Mouse (Mus musculus): ENCODE data around the gene Exosc5. TPM values are rescaled to one million over a fixed set of nuclear protein-coding genes. Genes with fewer than 3 reads are reported as not detected.

Gene Exosc5
- polyA plus RNA-seq, 1 experiment, result 42.3 TPM

DNA sequence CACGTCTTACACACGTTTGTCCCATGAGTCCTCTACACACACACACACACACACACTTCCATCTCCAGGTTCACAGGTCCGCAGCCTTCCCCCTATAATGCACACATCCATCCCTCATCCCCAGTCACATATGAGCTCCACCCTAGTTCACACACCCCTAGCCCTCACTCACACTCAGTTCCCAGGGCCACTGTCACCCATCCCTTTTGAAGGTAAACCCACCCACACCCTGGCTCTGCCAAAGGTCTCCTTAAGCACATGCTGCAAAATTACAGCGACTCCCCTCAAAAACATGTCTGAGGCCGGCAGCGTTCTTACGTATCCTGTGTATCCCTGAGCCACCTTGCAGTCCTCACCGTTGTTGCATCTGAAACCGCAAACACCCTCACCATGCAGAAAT, 15.3 kb downstream of the Exosc5 start:
- TF ChIP-seq POLR2A (IDR thresholded peaks at IDR 0.05; ENCODE audit: borderline replicate concordance, insufficient read depth, low read length) (no peak), CTCF (IDR thresholded peaks at IDR 0.05; ENCODE audit: borderline replicate concordance, insufficient read depth, low read depth, low read length) (no peak)
- H3K27me3 ChIP-seq (ENCODE audit: control insufficient read depth, insufficient read depth, low read length), result no peaks in the 10 kb centered on the region; the same call in 1 of the 2 replicates
- WGBS, result 26% methylated on average over 9 of the region's 9 CpGs
- no peak for DNase-seq
- H3K27ac ChIP-seq (ENCODE audit: insufficient read depth, low read length), result no peak overlapping the region
- H3K4me1 ChIP-seq (ENCODE audit: control insufficient read depth, insufficient read depth, low read length), result peaks cover 15% of the 10 kb centered on the region; the same call in 1 of the 2 replicates
- peak overlapping the region; percentile 18 for H3K4me3 ChIP-seq (replicated peaks; ENCODE audit: insufficient read depth, low read depth, low read length)

DNA sequence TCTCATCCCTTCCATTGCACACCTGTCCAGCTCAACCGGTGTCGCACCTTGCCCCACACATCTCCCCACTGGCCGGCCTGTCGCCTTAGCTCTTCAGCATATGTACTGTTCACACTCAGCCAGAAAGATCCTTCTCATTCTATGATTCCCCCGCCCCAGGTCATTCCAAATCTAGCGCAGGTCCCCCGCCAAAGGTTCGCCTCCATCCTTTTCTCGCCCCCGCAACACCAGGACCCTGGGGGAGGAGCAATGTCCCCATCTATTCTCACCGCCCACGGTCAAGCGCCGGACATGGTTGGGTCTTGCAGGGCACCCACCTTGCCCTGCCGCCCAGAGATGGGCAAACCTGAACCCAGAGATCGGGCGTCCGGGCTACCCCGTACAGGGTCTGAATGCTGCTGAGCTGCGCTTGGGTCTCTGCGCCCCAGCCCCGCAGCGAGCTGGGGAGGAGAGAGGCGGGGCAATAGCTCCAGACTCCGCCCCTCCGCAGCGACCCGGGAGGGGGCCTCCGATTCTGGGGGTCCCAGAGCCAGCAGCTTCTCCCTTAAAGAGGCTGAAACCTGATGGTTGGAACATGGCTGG, 15.8 kb downstream of the Exosc5 start, which contains the start of gene Tmem91:
Gene Tmem91, minus strand, starts transcription at position 448 of the 582 bp plus-strand sequence.
- H3K27me3 ChIP-seq (ENCODE audit: control insufficient read depth, insufficient read depth, low read length), result no peaks in the 10 kb centered on the region; the same call in 1 of the 2 replicates
- peak in 1 of 2 experiments; percentile 31 for DNase-seq
- H3K4me3 ChIP-seq (replicated peaks; ENCODE audit: insufficient read depth, low read depth, low read length), result peak within 1 kb of the TSS; percentile 18
- H3K4me1 ChIP-seq (ENCODE audit: control insufficient read depth, insufficient read depth, low read length), result peaks cover 15% of the 10 kb centered on the region; the same call in 1 of the 2 replicates
- 2% methylated on average over 29 of the region's 29 CpGs for WGBS
- TF ChIP-seq POLR2A (IDR thresholded peaks at IDR 0.05; ENCODE audit: borderline replicate concordance, insufficient read depth, low read length), result no peak
- no peak within 1 kb of the TSS for H3K27ac ChIP-seq (ENCODE audit: insufficient read depth, low read length)

DNA sequence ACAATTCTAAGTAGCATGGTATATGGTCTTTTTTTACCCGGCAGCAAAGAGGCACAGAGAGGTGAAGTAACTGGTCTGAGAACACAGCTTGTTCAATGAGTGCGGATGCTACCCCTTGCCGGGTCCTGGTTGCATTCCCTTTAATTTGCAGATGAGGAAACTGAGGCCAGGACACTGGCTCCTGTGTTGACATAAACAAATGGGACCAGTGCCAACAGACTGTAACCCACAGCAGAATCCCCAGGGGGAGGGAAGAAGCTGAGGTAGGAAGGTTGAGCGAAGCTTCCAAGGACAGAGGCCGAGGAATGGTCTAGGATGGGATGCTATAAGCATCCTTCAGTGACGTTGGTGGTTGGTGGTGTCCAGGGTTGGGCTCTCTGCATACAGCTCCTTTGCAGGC, 16.4 kb downstream of the Exosc5 start:
- DNase-seq, result peak in 1 of 2 experiments; percentile 22
- no peak overlapping the region for H3K4me3 ChIP-seq (replicated peaks; ENCODE audit: insufficient read depth, low read depth, low read length)
- H3K27me3 ChIP-seq (ENCODE audit: control insufficient read depth, insufficient read depth, low read length), result no peaks in the 10 kb centered on the region; the same call in 1 of the 2 replicates
- peaks cover 15% of the 10 kb centered on the region; the same call in 1 of the 2 replicates for H3K4me1 ChIP-seq (ENCODE audit: control insufficient read depth, insufficient read depth, low read length)
- H3K27ac ChIP-seq (ENCODE audit: insufficient read depth, low read length), result no peak overlapping the region
- 30% methylated on average over 6 of the region's 6 CpGs for WGBS
- no peak for TF ChIP-seq POLR2A (IDR thresholded peaks at IDR 0.05; ENCODE audit: borderline replicate concordance, insufficient read depth, low read length)
- no peak for TF ChIP-seq CTCF (IDR thresholded peaks at IDR 0.05; ENCODE audit: borderline replicate concordance, insufficient read depth, low read depth, low read length)

DNA sequence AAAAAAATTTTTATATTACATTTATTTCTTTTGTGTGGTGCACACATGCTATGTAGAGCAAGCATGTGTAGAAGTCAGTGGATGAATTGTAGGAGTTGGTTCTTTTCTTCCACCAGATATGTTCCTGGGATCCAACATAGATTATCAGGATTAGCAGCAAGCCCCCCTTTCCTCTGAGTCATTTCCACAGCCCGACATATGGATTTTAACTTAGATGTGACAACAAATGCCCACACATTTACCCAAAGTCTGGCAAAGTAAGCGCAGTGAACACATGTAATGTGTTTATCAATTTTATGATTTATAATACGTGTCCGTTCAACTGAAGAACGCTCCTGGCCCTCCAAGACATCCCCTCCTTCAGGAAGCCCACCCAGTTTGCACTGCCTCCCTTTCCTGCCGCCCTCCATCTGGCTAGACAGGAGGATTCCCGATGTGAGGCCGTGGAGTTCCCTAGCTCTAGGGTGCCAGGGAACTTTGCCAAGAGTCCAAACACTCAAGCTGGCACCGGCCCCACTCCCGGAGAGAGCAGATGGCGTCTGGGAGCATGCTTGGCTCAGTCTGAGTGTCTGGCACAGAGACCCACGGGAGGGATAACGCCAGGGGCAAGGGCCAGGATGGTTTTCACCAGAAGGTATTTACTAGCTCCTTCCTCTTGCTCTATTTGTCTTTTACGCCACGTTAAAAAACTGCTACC, 17.3 kb downstream of the Exosc5 start:
- 1% methylated on average over 15 of the region's 15 CpGs for WGBS

GRCm38 (mm10) chr7:25677013-25677412, 18.0 kb downstream of the Exosc5 start:
- Histone ChIP-seq H3K4me3 (replicated peaks; ENCODE audit: insufficient read depth, low read depth, low read length) (no peak overlapping the region), H3K4me1 (ENCODE audit: control insufficient read depth, insufficient read depth, low read length) (peaks cover 18% of the 10 kb centered on the region; the same call in 1 of the 2 replicates), H3K27me3 (ENCODE audit: control insufficient read depth, insufficient read depth, low read length) (no peaks in the 10 kb centered on the region; the same call in 1 of the 2 replicates), H3K27ac (ENCODE audit: insufficient read depth, low read length) (no peak overlapping the region)
- WGBS, result 75% methylated on average over 7 of the region's 7 CpGs
- TF ChIP-seq POLR2A (IDR thresholded peaks at IDR 0.05; ENCODE audit: borderline replicate concordance, insufficient read depth, low read length) (no peak), CTCF (IDR thresholded peaks at IDR 0.05; ENCODE audit: borderline replicate concordance, insufficient read depth, low read depth, low read length) (no peak)
- no peak for DNase-seq

More for the DNA sequence above, 17.3 kb downstream of the Exosc5 start:
- DNase-seq, result peak; percentile 99 to 100
- peaks cover 16% of the 10 kb centered on the region; the same call in 1 of the 2 replicates for H3K4me1 ChIP-seq (ENCODE audit: control insufficient read depth, insufficient read depth, low read length)
- no peaks in the 10 kb centered on the region; the same call in 1 of the 2 replicates for H3K27me3 ChIP-seq (ENCODE audit: control insufficient read depth, insufficient read depth, low read length)
- TF ChIP-seq CTCF (IDR thresholded peaks at IDR 0.05; ENCODE audit: borderline replicate concordance, insufficient read depth, low read depth, low read length) (no peak), POLR2A (IDR thresholded peaks at IDR 0.05; ENCODE audit: borderline replicate concordance, insufficient read depth, low read length) (no peak)
- H3K27ac ChIP-seq (ENCODE audit: insufficient read depth, low read length), result no peak overlapping the region
- peak overlapping the region; percentile 4 for H3K4me3 ChIP-seq (replicated peaks; ENCODE audit: insufficient read depth, low read depth, low read length)

GRCm38 (mm10) chr7:25679971-25680370, 21.0 kb downstream of the Exosc5 start:
- WGBS, result 21% methylated on average over 6 of the region's 6 CpGs

GRCm38 (mm10) chr7:25680514-25681258, 21.7 kb downstream of the Exosc5 start, which contains the start of gene B9d2:
Gene B9d2 (plus strand): TSS chr7:25680780.
- under 1% methylated on average over 46 of the region's 46 CpGs for WGBS

More at GRCm38 (mm10) chr7:25679971-25680370, 21.0 kb downstream of the Exosc5 start:
- H3K27me3 ChIP-seq (ENCODE audit: control insufficient read depth, insufficient read depth, low read length), result no peaks in the 10 kb centered on the region
- no peak for DNase-seq
- no peak overlapping the region for H3K4me3 ChIP-seq (replicated peaks; ENCODE audit: insufficient read depth, low read depth, low read length)
- H3K4me1 ChIP-seq (ENCODE audit: control insufficient read depth, insufficient read depth, low read length), result peaks cover 11% of the 10 kb centered on the region; the same call in 1 of the 2 replicates
- TF ChIP-seq CTCF (IDR thresholded peaks at IDR 0.05; ENCODE audit: borderline replicate concordance, insufficient read depth, low read depth, low read length), result no peak
- TF ChIP-seq POLR2A (IDR thresholded peaks at IDR 0.05; ENCODE audit: borderline replicate concordance, insufficient read depth, low read length), result no peak
- no peak overlapping the region for H3K27ac ChIP-seq (ENCODE audit: insufficient read depth, low read length)

More at GRCm38 (mm10) chr7:25680514-25681258, 21.7 kb downstream of the Exosc5 start, which contains the start of gene B9d2:
- TF ChIP-seq POLR2A (IDR thresholded peaks at IDR 0.05; ENCODE audit: borderline replicate concordance, insufficient read depth, low read length) (0 out of 2 replicates have a peak, but pooled peaks have one; percentile 14), CTCF (IDR thresholded peaks at IDR 0.05; ENCODE audit: borderline replicate concordance, insufficient read depth, low read depth, low read length) (no peak)
- no peaks in the 10 kb centered on the region for H3K27me3 ChIP-seq (ENCODE audit: control insufficient read depth, insufficient read depth, low read length)
- H3K4me1 ChIP-seq (ENCODE audit: control insufficient read depth, insufficient read depth, low read length), result peaks cover 6% of the 10 kb centered on the region; the same call in 1 of the 2 replicates
- peak within 1 kb of the TSS; percentile 94 for H3K4me3 ChIP-seq (replicated peaks; ENCODE audit: insufficient read depth, low read depth, low read length)
- DNase-seq, result peak; percentile 91 to 95
- peak within 1 kb of the TSS; percentile 91 for H3K27ac ChIP-seq (ENCODE audit: insufficient read depth, low read length)

Measured in cerebellum, adult 2 months (tissue).